Mouse (Mus musculus): ENCODE measurements around the gene Kif27.

GRCm38 (mm10) chr13:58364353-58365175, 5.6 kb upstream of the Kif27 start:
- no peak for TF ChIP-seq ZNF384 (IDR thresholded peaks at IDR 0.05; ENCODE audit: low read depth, low read length)
- TF ChIP-seq CHD2 (IDR thresholded peaks at IDR 0.05; ENCODE audit: low read depth, low read length) = no peak
- no peak for TF ChIP-seq HCFC1 (IDR thresholded peaks at IDR 0.05; ENCODE audit: borderline replicate concordance, insufficient read depth, low read length)
- no peak for TF ChIP-seq MAFK (IDR thresholded peaks at IDR 0.05; ENCODE audit: insufficient read depth, low read depth, low read length)
- TF ChIP-seq ZC3H11A (IDR thresholded peaks at IDR 0.05; ENCODE audit: borderline replicate concordance, low read depth, low read length) = no peak
